Mouse (Mus musculus) kidney, embryonic 16.5 days (tissue): ENCODE data around the gene Cd99l2. TPM values are rescaled to one million over a fixed set of nuclear protein-coding genes. Genes with fewer than 3 reads are reported as not detected.
A peak's percentile ranks its signal among the peaks of the same experiment; 100 is the strongest.
"Not testable (repeated sequence)": the region's sequence is repeated elsewhere in the genome, so short reads cannot be mapped to it uniquely, and the experiment has no call there.

Experiments used
- ATAC-seq: fragments of 200-750 bp; cut with Nextera tagmentation; 2 replicates; pipeline ENCODE4 v1.8.0; 2017; ENCODE audit warnings: moderate TSS enrichment; ENCODE audit not compliant: low FRiP score, low TSS enrichment
- H3K27ac ChIP-seq: fragments of 300-500 bp; sonication (generic); 2 replicates; pipeline ENCODE4 v1.5.1; 2014; ENCODE audit warnings: low read length
- H3K27me3 ChIP-seq: fragments of 300-500 bp; sonication (generic); 2 replicates; pipeline ENCODE4 v1.6.1; 2014; ENCODE audit warnings: low read length, control low read depth, mixed read lengths; ENCODE audit not compliant: insufficient read depth
- H3K36me3 ChIP-seq: fragments of 300-500 bp; sonication (generic); 2 replicates; pipeline ENCODE4 v1.6.1; 2014; ENCODE audit warnings: low read length, control low read depth, mixed read lengths; ENCODE audit not compliant: insufficient read depth
- H3K4me1 ChIP-seq: fragments of 300-500 bp; sonication (generic); 2 replicates; pipeline ENCODE4 v1.6.1; 2014; ENCODE audit warnings: low read length, control low read depth, mixed read lengths; ENCODE audit not compliant: insufficient read depth
- H3K4me2 ChIP-seq: fragments of 300-500 bp; sonication (generic); replicated peaks from 2 replicates; pipeline ENCODE4 v1.6.1; 2014; ENCODE audit warnings: low read depth, low read length
- H3K4me3 ChIP-seq: fragments of 300-500 bp; sonication (generic); 2 replicates; pipeline ENCODE4 v1.5.1; 2014; ENCODE audit warnings: mild to moderate bottlenecking, low read length
- H3K9ac ChIP-seq: fragments of 300-500 bp; sonication (generic); replicated peaks from 2 replicates; pipeline ENCODE4 v1.6.1; 2014; ENCODE audit warnings: low read length
- H3K9me3 ChIP-seq: fragments of 300-500 bp; sonication (generic); 2 replicates; pipeline ENCODE4 v1.6.1; 2016; ENCODE audit warnings: low read length, control low read depth
- WGBS: fragments of 180-500 bp; shearing (Covaris S2); extraction: QIAGEN DNeasy Blood & Tissue Kit; methylation state at CpG from one replicate; pipeline ENCODE4 v1.1.7; 2014; 5-methylcytosine and 5-hydroxymethylcytosine counted together
- polyA plus RNA-seq: library from polyadenylated mRNA; unstranded; fragments of >200 nt; fragmentation: Nextera tagmentation; extraction: Ambion mirVana; gene quantifications from 2 replicates; pipeline ENCODE4 v1.2.1, GENCODE M21; 2015

Gene Cd99l2
- polyA plus RNA-seq, 1 experiment from 2014 or later = 35.9 TPM

DNA sequence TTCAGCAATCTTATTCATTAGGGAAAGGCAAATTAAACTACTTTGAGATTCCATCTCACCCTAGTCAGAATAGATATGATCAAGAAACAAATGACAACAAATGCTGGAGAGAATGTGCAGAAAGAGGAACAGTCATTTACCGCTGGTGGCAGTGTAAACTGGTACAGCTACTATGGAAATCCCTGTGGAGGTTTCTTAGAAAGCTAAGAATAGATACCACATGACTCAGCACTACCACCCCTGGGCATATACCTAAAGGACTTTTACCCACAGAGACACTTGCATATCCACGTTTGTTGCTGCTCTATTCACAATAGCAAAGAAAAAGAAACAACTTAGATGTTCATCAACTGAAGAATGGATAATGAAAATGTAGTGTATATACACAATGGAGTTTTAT, 31.7 kb upstream of the Cd99l2 start:
- 67% methylated on average over 2 of the region's 2 CpGs for WGBS
- Histone ChIP-seq H3K4me3 (no peak overlapping the region), H3K9me3 (no peaks in the 10 kb centered on the region), H3K27me3 (no peaks in the 10 kb centered on the region; the same call in none of the 2 replicates), H3K9ac (no peak overlapping the region), H3K36me3 (no peaks in the 10 kb centered on the region), H3K4me2 (no peak overlapping the region), H3K4me1 (0 out of 2 replicates have a peak, but pooled peaks cover 4% of the 10 kb centered on the region), H3K27ac (no peak overlapping the region)
- no peak for ATAC-seq

DNA sequence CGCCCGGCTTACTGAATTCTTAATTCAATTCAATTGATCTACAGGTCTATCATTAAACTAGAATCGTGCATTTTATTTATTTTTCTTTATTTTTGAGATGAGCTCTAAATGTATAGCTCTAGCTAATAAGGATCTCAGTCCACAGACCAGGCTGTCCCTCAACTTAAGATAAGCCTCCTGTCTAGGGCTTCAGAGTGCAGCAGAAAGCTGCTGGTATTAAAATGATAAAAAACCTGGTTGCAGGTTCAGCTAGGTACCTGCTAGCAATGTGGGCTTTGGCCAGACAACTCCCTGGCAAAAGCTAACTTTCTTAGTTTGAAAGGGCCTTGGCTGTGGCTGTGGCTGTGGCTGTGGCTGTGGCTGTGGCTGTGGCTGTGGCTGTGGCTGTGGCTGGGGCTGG, 30.2 kb upstream of the Cd99l2 start:
- no peak overlapping the region for H3K9ac ChIP-seq
- no peak overlapping the region for H3K27ac ChIP-seq
- no peak for ATAC-seq
- no peaks in the 10 kb centered on the region for H3K36me3 ChIP-seq
- no peaks in the 10 kb centered on the region for H3K9me3 ChIP-seq
- no peak overlapping the region for H3K4me2 ChIP-seq
- 93% methylated on average over 3 of the region's 3 CpGs for WGBS
- H3K4me3 ChIP-seq = no peak overlapping the region
- H3K4me1 ChIP-seq = no peaks in the 10 kb centered on the region
- no peaks in the 10 kb centered on the region; the same call in none of the 2 replicates for H3K27me3 ChIP-seq

DNA sequence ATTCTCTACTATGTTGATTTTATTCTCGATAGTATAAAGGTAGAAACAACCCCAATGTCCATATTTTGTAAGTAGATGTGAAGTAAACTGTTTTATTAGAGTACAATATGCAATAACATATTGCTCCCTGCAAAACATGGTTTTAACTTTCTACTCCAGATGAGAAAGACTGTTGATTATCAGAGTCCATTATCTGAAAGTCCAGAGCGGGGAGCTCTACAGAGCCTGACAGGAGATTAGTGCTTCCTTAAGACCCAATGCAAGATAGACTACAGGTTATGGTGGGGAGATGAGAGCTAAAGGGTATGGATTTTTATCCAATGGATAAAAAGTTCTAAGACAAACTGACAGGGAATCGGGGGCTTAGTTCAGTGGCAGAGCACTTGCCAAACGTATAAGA, 26.6 kb upstream of the Cd99l2 start:
- no peaks in the 10 kb centered on the region for H3K4me1 ChIP-seq
- no peak overlapping the region for H3K9ac ChIP-seq
- WGBS = 76% methylated on average over 4 of the region's 4 CpGs
- H3K27ac ChIP-seq = no peak overlapping the region
- H3K9me3 ChIP-seq = no peaks in the 10 kb centered on the region
- H3K4me3 ChIP-seq = no peak overlapping the region
- no peak for ATAC-seq
- no peak overlapping the region for H3K4me2 ChIP-seq
- no peaks in the 10 kb centered on the region for H3K36me3 ChIP-seq
- no peaks in the 10 kb centered on the region; the same call in 1 of the 2 replicates for H3K27me3 ChIP-seq

DNA sequence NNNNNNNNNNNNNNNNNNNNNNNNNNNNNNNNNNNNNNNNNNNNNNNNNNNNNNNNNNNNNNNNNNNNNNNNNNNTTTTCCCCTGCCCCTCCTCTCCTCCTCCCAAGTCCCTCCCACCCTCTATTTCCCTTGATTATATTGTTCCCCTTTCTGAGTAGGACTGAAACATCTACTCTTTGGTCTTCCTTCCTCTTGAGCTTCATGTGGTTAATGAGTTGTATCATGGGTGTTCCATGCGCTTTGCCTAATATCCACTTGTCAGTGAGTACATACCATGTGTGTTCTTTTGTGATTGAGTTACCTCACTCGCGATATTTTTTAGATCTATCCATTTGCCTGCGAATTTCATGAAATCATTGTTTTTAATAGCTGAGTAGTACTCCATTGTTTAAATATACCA, 13.9 kb upstream of the Cd99l2 start:
- not testable (repeated sequence) for H3K4me1 ChIP-seq, H3K27me3 ChIP-seq, H3K36me3 ChIP-seq, H3K9me3 ChIP-seq, H3K9ac ChIP-seq, H3K4me3 ChIP-seq, H3K4me2 ChIP-seq, ATAC-seq, H3K27ac ChIP-seq
- 91% methylated on average over 4 of the region's 4 CpGs for WGBS

DNA sequence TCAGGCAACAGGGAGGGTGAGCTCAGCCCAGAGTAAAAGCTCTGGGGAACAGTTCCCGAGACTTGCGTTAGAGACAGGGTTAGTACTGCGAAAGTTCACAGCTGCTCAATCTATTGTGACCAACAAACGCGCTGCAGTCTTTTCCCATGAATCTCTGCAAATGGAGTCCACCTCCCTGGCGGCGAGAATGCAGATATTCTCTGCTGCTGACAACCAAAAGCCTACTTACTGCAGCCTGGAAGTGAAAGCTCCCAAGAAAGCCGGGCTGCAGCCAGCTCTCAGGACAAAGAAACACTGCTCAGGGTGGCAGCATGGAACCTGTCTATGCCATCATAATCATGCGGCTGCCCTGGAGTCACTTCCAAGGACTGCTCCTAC, 619 bp upstream of the Cd99l2 start:
- Histone ChIP-seq H3K27me3 (peaks cover 5% of the 10 kb centered on the region; the same call in 1 of the 2 replicates), H3K9ac (peak overlapping the region; percentile 74), H3K4me2 (peak overlapping the region; percentile 63), H3K9me3 (no peaks in the 10 kb centered on the region), H3K4me3 (peak overlapping the region; percentile 62), H3K36me3 (no peaks in the 10 kb centered on the region), H3K27ac (peak overlapping the region; percentile 92), H3K4me1 (peaks cover 7% of the 10 kb centered on the region; the same call in 1 of the 2 replicates)
- 23% methylated on average over 9 of the region's 9 CpGs for WGBS
- peak; percentile 32 for ATAC-seq

DNA sequence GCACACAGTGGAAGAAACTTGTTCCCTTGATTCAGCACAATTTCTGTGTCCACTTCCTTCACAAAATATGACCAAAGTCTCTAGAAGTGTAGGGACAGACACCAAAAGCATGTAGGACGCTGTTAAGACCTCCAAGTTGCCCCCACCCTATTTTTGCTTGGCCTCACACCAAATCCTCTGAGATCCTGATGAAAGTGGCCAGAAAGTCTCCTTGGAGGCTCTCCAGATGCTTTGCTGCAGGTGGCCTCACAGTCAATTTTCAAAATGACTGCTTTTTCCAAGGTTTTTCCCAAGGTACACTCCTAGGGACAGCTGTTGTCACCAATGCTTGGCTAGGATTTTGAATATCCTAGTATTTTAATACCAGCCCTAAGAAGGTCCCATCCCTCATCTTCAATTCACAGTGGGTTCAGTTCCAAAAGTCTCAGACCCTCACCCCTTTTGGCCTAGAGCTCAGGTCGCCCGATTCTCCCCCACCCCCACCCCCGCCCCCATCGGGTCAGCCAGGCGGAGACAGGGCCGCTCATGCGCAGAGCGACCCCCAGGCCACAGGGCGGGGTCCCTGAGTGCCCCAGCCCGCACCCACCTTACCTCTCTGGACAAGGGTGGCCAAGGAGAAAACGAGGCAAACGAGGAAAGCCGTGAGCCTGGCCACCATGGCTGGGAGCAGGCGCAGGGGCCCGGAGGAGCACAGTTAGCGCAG, 567 bp downstream of the Cd99l2 start:
- no peak for ATAC-seq
- peaks cover 7% of the 10 kb centered on the region; the same call in 1 of the 2 replicates for H3K4me1 ChIP-seq
- peak overlapping the region; percentile 74 for H3K9ac ChIP-seq
- peak overlapping the region; percentile 92 for H3K27ac ChIP-seq
- H3K9me3 ChIP-seq = no peaks in the 10 kb centered on the region
- peak overlapping the region; percentile 62 for H3K4me3 ChIP-seq
- peaks cover 5% of the 10 kb centered on the region; the same call in 1 of the 2 replicates for H3K27me3 ChIP-seq
- 17% methylated on average over 17 of the region's 17 CpGs for WGBS
- peak overlapping the region; percentile 63 for H3K4me2 ChIP-seq
- no peaks in the 10 kb centered on the region for H3K36me3 ChIP-seq

DNA sequence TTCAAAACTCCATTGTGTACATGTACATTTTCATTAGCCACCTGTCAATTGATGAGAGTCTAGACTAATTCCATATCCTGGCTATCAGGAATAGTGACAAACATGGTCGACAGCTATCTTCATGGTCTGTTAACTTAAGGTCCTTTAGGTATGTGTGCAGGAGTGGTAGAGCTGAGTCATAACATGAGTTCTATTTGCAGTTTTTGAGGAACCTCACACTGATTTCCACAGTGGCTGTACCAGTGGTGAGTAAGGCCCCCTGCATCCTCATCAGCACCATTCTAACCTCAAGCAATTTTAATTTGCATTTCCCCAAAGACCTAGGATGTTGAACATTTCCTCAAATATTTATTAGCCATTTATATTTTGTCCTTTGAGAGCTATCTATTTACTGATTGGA, 3.3 kb downstream of the Cd99l2 start:
- no peak overlapping the region for H3K4me3 ChIP-seq
- H3K36me3 ChIP-seq = no peaks in the 10 kb centered on the region
- no peak overlapping the region for H3K4me2 ChIP-seq
- no peaks in the 10 kb centered on the region for H3K9me3 ChIP-seq
- ATAC-seq = no peak
- no peaks in the 10 kb centered on the region; the same call in 1 of the 2 replicates for H3K27me3 ChIP-seq
- 70% methylated on average over 1 of the region's 1 CpGs for WGBS
- H3K27ac ChIP-seq = no peak overlapping the region
- peaks cover 7% of the 10 kb centered on the region; the same call in 1 of the 2 replicates for H3K4me1 ChIP-seq
- no peak overlapping the region for H3K9ac ChIP-seq

DNA sequence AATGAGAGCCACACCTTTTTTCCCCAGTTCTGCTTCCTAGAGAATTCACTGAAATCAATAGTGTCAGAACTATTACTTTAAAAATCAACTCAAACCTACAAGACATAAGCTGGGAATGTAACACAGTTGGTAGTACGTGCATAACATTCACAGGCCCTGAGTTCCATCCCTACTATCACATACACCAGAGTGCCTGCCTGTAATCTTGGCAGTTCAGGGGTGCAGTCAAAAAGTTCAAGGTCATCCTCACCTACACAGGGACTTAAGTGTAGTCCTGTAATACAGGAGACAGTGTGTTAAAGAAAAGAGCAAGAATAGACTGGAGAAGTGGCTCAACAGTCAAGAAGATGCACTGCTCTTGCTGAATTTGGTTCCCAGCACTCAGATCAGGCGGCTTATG, 10.4 kb downstream of the Cd99l2 start:
- no peak overlapping the region for H3K27ac ChIP-seq
- WGBS = 82% methylated on average over 2 of the region's 2 CpGs
- H3K4me2 ChIP-seq = no peak overlapping the region
- H3K36me3 ChIP-seq = no peaks in the 10 kb centered on the region
- no peak overlapping the region for H3K4me3 ChIP-seq
- H3K9ac ChIP-seq = no peak overlapping the region
- no peaks in the 10 kb centered on the region for H3K9me3 ChIP-seq
- peaks cover 5% of the 10 kb centered on the region; the same call in 1 of the 2 replicates for H3K27me3 ChIP-seq
- H3K4me1 ChIP-seq = no peaks in the 10 kb centered on the region
- no peak for ATAC-seq

DNA sequence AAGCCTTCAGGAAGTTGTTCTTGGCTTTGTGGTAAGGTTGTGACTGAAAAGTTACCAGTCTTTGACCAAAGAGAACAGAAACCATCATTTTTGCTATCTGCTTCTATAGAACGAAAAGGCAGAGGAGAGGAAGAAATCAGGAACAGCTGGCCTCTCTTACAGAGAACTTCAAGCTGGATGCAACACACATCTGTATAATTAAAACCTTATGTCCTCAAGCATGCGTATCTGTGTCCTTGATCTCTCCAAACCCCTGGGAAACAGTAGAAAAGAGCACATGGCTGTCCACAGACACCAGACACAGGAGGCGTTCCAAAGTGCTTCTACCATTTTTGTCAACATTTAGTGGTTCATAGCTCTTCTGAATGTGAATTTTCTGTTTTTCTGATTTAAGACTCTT, 16.7 kb downstream of the Cd99l2 start:
- no peak overlapping the region for H3K4me3 ChIP-seq
- H3K9ac ChIP-seq = no peak overlapping the region
- no peaks in the 10 kb centered on the region for H3K9me3 ChIP-seq
- no peak overlapping the region for H3K4me2 ChIP-seq
- 71% methylated on average over 3 of the region's 3 CpGs for WGBS
- ATAC-seq = no peak
- H3K4me1 ChIP-seq = no peaks in the 10 kb centered on the region
- no peaks in the 10 kb centered on the region for H3K27me3 ChIP-seq
- H3K27ac ChIP-seq = no peak overlapping the region
- no peaks in the 10 kb centered on the region for H3K36me3 ChIP-seq

DNA sequence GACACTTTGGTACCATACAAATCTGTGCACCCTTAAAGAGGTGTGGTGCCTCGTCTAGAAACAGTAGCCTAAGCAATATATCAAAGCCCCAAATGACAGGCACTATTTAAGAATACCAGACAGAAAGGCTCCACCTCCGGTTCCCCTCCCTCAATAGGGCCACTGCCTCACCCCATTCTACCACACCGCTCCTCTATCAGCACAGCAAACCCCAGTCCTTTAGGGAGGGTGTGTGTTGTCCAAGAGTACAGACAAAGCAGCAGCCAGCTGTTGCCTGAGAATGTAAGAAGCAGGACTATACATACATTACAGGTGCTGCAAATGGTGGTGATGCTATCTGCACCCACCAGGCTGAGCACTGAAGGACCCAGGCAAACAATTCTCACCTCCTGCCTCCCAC, 17.2 kb downstream of the Cd99l2 start:
- Histone ChIP-seq H3K36me3 (no peaks in the 10 kb centered on the region), H3K9ac (no peak overlapping the region), H3K9me3 (no peaks in the 10 kb centered on the region), H3K4me3 (no peak overlapping the region), H3K4me2 (no peak overlapping the region), H3K27me3 (no peaks in the 10 kb centered on the region), H3K27ac (no peak overlapping the region), H3K4me1 (no peaks in the 10 kb centered on the region)
- WGBS = 51% methylated on average over 3 of the region's 3 CpGs
- ATAC-seq = no peak
